Mouse (Mus musculus): ENCODE results near the gene Pdzd2.

Pdzd2 gene

GRCm38 (mm10) chr15:12431188-12431587 is 308.5 kb downstream of the Pdzd2 start:
- DNase-seq (ENCODE audit: low spot score): no peak

- no peak for DNase-seq (ENCODE audit: low spot score)
These were observed 309.1 kb downstream of the Pdzd2 start for GRCm38 (mm10) chr15:12430670-12431069.

- no peak for DNase-seq (ENCODE audit: low spot score)
These were observed 309.9 kb downstream of the Pdzd2 start for GRCm38 (mm10) chr15:12429572-12430431.

GRCm38 (mm10) chr15:12427818-12428217 is 311.9 kb downstream of the Pdzd2 start:
- DNase-seq (ENCODE audit: low spot score): no peak

GRCm38 (mm10) chr15:12426342-12426741 is 313.4 kb downstream of the Pdzd2 start:
- DNase-seq (ENCODE audit: low spot score): no peak

- DNase-seq (ENCODE audit: low spot score): no peak
These were observed 314.6 kb downstream of the Pdzd2 start for GRCm38 (mm10) chr15:12425049-12425627.

- no peak for DNase-seq (ENCODE audit: low spot score)
These were observed 315.5 kb downstream of the Pdzd2 start for GRCm38 (mm10) chr15:12424187-12424586.

- DNase-seq (ENCODE audit: low spot score): no peak
These were observed 318.8 kb downstream of the Pdzd2 start for GRCm38 (mm10) chr15:12420915-12421314.

- DNase-seq (ENCODE audit: low spot score): no peak
These were observed 319.3 kb downstream of the Pdzd2 start for GRCm38 (mm10) chr15:12420376-12420775.

GRCm38 (mm10) chr15:12419446-12419845 is 320.3 kb downstream of the Pdzd2 start:
- no peak for DNase-seq (ENCODE audit: low spot score)

- no peak for DNase-seq (ENCODE audit: low spot score)
These were observed 324.1 kb downstream of the Pdzd2 start for GRCm38 (mm10) chr15:12415536-12416200.

- no peak for DNase-seq (ENCODE audit: low spot score)
These were observed 325.0 kb downstream of the Pdzd2 start for GRCm38 (mm10) chr15:12414696-12415095.

- no peak for DNase-seq (ENCODE audit: low spot score)
These were observed 331.5 kb downstream of the Pdzd2 start for GRCm38 (mm10) chr15:12408205-12408604.

- DNase-seq (ENCODE audit: low spot score): no peak
These were observed 334.1 kb downstream of the Pdzd2 start for GRCm38 (mm10) chr15:12405592-12405991.

- no peak for DNase-seq (ENCODE audit: low spot score)
These were observed 342.7 kb downstream of the Pdzd2 start for GRCm38 (mm10) chr15:12397032-12397431.

- no peak for DNase-seq (ENCODE audit: low spot score)
These were observed 345.0 kb downstream of the Pdzd2 start for GRCm38 (mm10) chr15:12394758-12395157.

- DNase-seq (ENCODE audit: low spot score): no peak
These were observed 350.8 kb downstream of the Pdzd2 start for GRCm38 (mm10) chr15:12388726-12389489.

- no peak for DNase-seq (ENCODE audit: low spot score)
These were observed 355.0 kb downstream of the Pdzd2 start for GRCm38 (mm10) chr15:12384679-12385078.

- DNase-seq (ENCODE audit: low spot score): no peak
These were observed 359.2 kb downstream of the Pdzd2 start for GRCm38 (mm10) chr15:12380548-12380947.

- DNase-seq (ENCODE audit: low spot score): no peak
These were observed 359.7 kb downstream of the Pdzd2 start for GRCm38 (mm10) chr15:12380057-12380456.

- no peak for DNase-seq (ENCODE audit: low spot score)
These were observed 361.9 kb downstream of the Pdzd2 start for GRCm38 (mm10) chr15:12377800-12378199.

- DNase-seq (ENCODE audit: low spot score): no peak
These were observed 363.1 kb downstream of the Pdzd2 start for GRCm38 (mm10) chr15:12376491-12377069.
